Mouse (Mus musculus) limb, embryonic 14.5 days (tissue): ENCODE results near the gene Ank3. TPM values are rescaled to one million over a fixed set of nuclear protein-coding genes. Genes with fewer than 3 reads are reported as not detected.

Source experiments
- ATAC-seq: fragments of 200-750 bp; cut with Nextera tagmentation; 2 replicates; pipeline ENCODE4 v1.8.0; 2017; ENCODE audit warnings: low read depth, moderate number of reproducible peaks, moderate TSS enrichment; ENCODE audit not compliant: low FRiP score
- DNase-seq: peaks from one replicate; pipeline ENCODE4 v3.0.0-alpha.2; 2015; ENCODE audit warnings: low spot score
- H3K27ac ChIP-seq: fragments of 300-500 bp; sonication (generic); replicated peaks from 2 replicates; pipeline ENCODE4 v1.5.1; 2014; ENCODE audit warnings: low read depth, mild to moderate bottlenecking, low read length, moderate library complexity, mixed read lengths
- H3K27me3 ChIP-seq: fragments of 300-500 bp; sonication (generic); 2 replicates; pipeline ENCODE4 v1.6.1; 2014; ENCODE audit warnings: low read length, mixed read lengths; ENCODE audit not compliant: control insufficient read depth, insufficient read depth
- H3K36me3 ChIP-seq: fragments of 300-500 bp; sonication (generic); 2 replicates; pipeline ENCODE4 v1.6.1; 2014; ENCODE audit warnings: mild to moderate bottlenecking, low read length, moderate library complexity, mixed read lengths; ENCODE audit not compliant: control insufficient read depth, insufficient read depth
- H3K4me1 ChIP-seq: fragments of 300-500 bp; sonication (generic); 2 replicates; pipeline ENCODE4 v1.6.1; 2014; ENCODE audit warnings: antibody characterized with exemption, low read length, mixed read lengths; ENCODE audit not compliant: control insufficient read depth, insufficient read depth
- H3K4me2 ChIP-seq: fragments of 300-500 bp; sonication (generic); replicated peaks from 2 replicates; pipeline ENCODE4 v1.6.1; 2014; ENCODE audit warnings: low read depth, mild to moderate bottlenecking, low read length, moderate library complexity; ENCODE audit not compliant: severe bottlenecking
- H3K4me3 ChIP-seq: fragments of 300-500 bp; sonication (generic); replicated peaks from 2 replicates; pipeline ENCODE4 v1.5.1; 2014; ENCODE audit warnings: low read length
- H3K9ac ChIP-seq: fragments of 300-500 bp; sonication (generic); 2 replicates; pipeline ENCODE4 v1.6.1; 2014; ENCODE audit warnings: mild to moderate bottlenecking, low read depth, low read length, moderate library complexity; ENCODE audit not compliant: severe bottlenecking
- H3K9me3 ChIP-seq: fragments of 300-500 bp; sonication (generic); 2 replicates; pipeline ENCODE4 v1.6.1; 2016; ENCODE audit warnings: low read length; ENCODE audit not compliant: control insufficient read depth
- POLR2A ChIP-seq: fragments of 200-500 bp; IDR thresholded peaks from 2 replicates; pipeline ENCODE4 v1.8.0; 2012; ENCODE audit warnings: inconsistent platforms, mild to moderate bottlenecking, moderate library complexity, borderline replicate concordance; ENCODE audit not compliant: insufficient read depth, insufficient read length; ENCODE audit errors: extremely low read depth
- WGBS: fragments of 180-500 bp; shearing (Covaris S2); extraction: QIAGEN DNeasy Blood & Tissue Kit; methylation state at CpG from one replicate; pipeline ENCODE4 v1.1.7; 2014; 5-methylcytosine and 5-hydroxymethylcytosine counted together
- polyA plus RNA-seq, 2 experiments: library from polyadenylated mRNA; depleted of rRNA in 1 of 2; stranded (reverse) in 1 of 2; unstranded in 1 of 2; fragments of >200 nt; fragmentation: Nextera tagmentation in 1 of 2; extraction: Ambion mirVana in 1 of 2; gene quantifications; 2 replicates each; pipeline versions ENCODE4 v1.2.1 to v1.2.3; 2012 to 2014

The Ank3 gene
- polyA plus RNA-seq, 2 experiments = 14.8 to 25.2 TPM

- Histone ChIP-seq H3K4me3 (no peak overlapping the region), H3K4me1 (no peaks in the 10 kb centered on the region), H3K27me3 (no peaks in the 10 kb centered on the region), H3K9ac (no peak overlapping the region), H3K9me3 (no peaks in the 10 kb centered on the region), H3K36me3 (no peaks in the 10 kb centered on the region), H3K27ac (no peak overlapping the region), H3K4me2 (no peak overlapping the region)
- 72% methylated on average over 4 of the region's 4 CpGs for WGBS
- ATAC-seq = no peak
- TF ChIP-seq POLR2A = no peak
- no peak for DNase-seq
Observed at GRCm38 (mm10) chr10:69640617-69641016, 242.0 kb downstream of the Ank3 start.

- no peaks in the 10 kb centered on the region for H3K4me1 ChIP-seq
- no peaks in the 10 kb centered on the region for H3K36me3 ChIP-seq
- DNase-seq (no peak), ATAC-seq (no peak)
- WGBS = 72% methylated on average over 3 of the region's 3 CpGs
- no peak overlapping the region for H3K9ac ChIP-seq
- TF ChIP-seq POLR2A = no peak
- H3K4me2 ChIP-seq = no peak overlapping the region
- H3K27ac ChIP-seq = no peak overlapping the region
- H3K4me3 ChIP-seq = no peak overlapping the region
- no peaks in the 10 kb centered on the region for H3K9me3 ChIP-seq
- no peaks in the 10 kb centered on the region for H3K27me3 ChIP-seq
Observed at GRCm38 (mm10) chr10:69643481-69643880, 244.9 kb downstream of the Ank3 start.

- no peak for DNase-seq
- no peak overlapping the region for H3K27ac ChIP-seq
Observed at GRCm38 (mm10) chr10:69643986-69644385, 245.4 kb downstream of the Ank3 start.

GRCm38 (mm10) chr10:69645311-69645802 is 246.8 kb downstream of the Ank3 start:
- peaks cover 3% of the 10 kb centered on the region; the same call in 1 of the 2 replicates for H3K4me1 ChIP-seq
- H3K36me3 ChIP-seq = no peaks in the 10 kb centered on the region
- WGBS = 79% methylated on average over 5 of the region's 5 CpGs
- TF ChIP-seq POLR2A = no peak
- ATAC-seq = no peak
- DNase-seq = no peak
- H3K9me3 ChIP-seq = no peaks in the 10 kb centered on the region
- H3K27me3 ChIP-seq = no peaks in the 10 kb centered on the region
- H3K27ac ChIP-seq = no peak overlapping the region
- no peak overlapping the region for H3K9ac ChIP-seq
- H3K4me3 ChIP-seq = no peak overlapping the region
- no peak overlapping the region for H3K4me2 ChIP-seq

More at GRCm38 (mm10) chr10:69643986-69644385, 245.4 kb downstream of the Ank3 start:
- Histone ChIP-seq H3K27me3 (no peaks in the 10 kb centered on the region), H3K9me3 (no peaks in the 10 kb centered on the region), H3K4me3 (no peak overlapping the region), H3K9ac (no peak overlapping the region), H3K4me1 (no peaks in the 10 kb centered on the region), H3K36me3 (no peaks in the 10 kb centered on the region), H3K4me2 (no peak overlapping the region)
- 84% methylated on average over 6 of the region's 6 CpGs for WGBS
- ATAC-seq = no peak
- no peak for TF ChIP-seq POLR2A

GRCm38 (mm10) chr10:69645929-69646328 is 247.4 kb downstream of the Ank3 start:
- Histone ChIP-seq H3K27me3 (no peaks in the 10 kb centered on the region), H3K9me3 (no peaks in the 10 kb centered on the region), H3K9ac (no peak overlapping the region), H3K4me2 (no peak overlapping the region), H3K27ac (no peak overlapping the region), H3K4me1 (peaks cover 7% of the 10 kb centered on the region; the same call in 1 of the 2 replicates), H3K36me3 (no peaks in the 10 kb centered on the region), H3K4me3 (no peak overlapping the region)
- TF ChIP-seq POLR2A = no peak
- WGBS = 93% methylated on average over 9 of the region's 9 CpGs
- DNase-seq (no peak), ATAC-seq (no peak)

DNA sequence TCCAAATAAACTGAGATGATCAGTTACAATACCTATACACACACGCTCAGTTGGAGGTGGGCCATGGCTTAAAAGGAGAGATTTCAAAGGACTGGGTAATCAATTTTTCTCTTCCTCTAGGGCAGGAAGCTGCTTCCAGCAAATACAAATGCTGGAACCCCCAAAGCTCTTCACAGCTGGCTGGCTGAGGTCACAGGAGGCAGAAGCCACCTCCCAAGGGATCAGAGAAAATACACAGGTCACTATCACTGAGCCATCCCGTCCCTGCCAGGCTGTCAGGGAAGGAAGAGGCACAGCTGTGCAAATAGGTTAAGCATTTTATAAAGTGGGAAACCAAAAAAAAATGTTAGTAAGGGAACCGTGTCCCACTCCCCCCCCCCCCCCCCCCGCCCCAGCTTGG is 251.5 kb downstream of the Ank3 start:
- DNase-seq (no peak), ATAC-seq (no peak)
- no peaks in the 10 kb centered on the region for H3K27me3 ChIP-seq
- WGBS = 61% methylated on average over 4 of the region's 4 CpGs
- H3K4me2 ChIP-seq = no peak overlapping the region
- no peaks in the 10 kb centered on the region for H3K9me3 ChIP-seq
- no peak overlapping the region for H3K4me3 ChIP-seq
- TF ChIP-seq POLR2A = no peak
- no peak overlapping the region for H3K9ac ChIP-seq
- no peaks in the 10 kb centered on the region for H3K36me3 ChIP-seq
- H3K27ac ChIP-seq = no peak overlapping the region
- peaks cover 20% of the 10 kb centered on the region for H3K4me1 ChIP-seq
